Mouse (Mus musculus): Measurements from ENCODE around the gene Aatk. TPM values are rescaled to one million over a fixed set of nuclear protein-coding genes. Genes with fewer than 3 reads are reported as not detected.

Aatk gene
- polyA plus RNA-seq, 1 experiment, result 5.4 TPM

- Histone ChIP-seq H3K27me3 (replicated peaks) (peaks cover 30% of the 10 kb centered on the region), H3K4me1 (peaks cover 31% of the 10 kb centered on the region), H3K9me3 (no peaks in the 10 kb centered on the region), H3K4me3 (replicated peaks) (no peak overlapping the region), H3K36me3 (replicated peaks; ENCODE audit: low read length) (peaks cover 13% of the 10 kb centered on the region)
- no peak for TF ChIP-seq FLI1 (IDR thresholded peaks at IDR 0.05; ENCODE audit: low read length)
- TF ChIP-seq GATA1 (IDR thresholded peaks at IDR 0.05; ENCODE audit: borderline replicate concordance, low read length), result no peak
Observed at GRCm38 (mm10) chr11:120028319-120029092, 18.5 kb downstream of the Aatk start.

DNA sequence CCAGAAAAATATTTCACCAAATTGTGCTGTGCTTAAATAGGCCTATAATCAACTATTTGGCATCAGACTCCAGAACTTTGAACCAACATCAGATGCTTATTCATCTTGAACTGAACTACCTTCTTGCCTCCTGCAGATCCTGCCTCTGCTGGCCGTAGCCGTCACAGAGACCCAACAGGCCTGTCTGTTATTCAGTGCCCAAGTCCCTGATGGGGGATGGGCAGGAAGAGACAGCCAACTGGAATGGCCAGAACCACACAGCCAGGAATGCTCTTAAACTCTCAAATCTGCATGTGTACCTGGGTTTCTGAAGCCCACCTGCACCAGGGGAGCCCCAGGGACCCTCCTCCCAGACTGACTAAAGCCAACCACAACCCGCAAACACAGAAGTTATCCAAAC is 20.0 kb downstream of the Aatk start:
- no peak for TF ChIP-seq FLI1 (IDR thresholded peaks at IDR 0.05; ENCODE audit: low read length)
- TF ChIP-seq GATA1 (IDR thresholded peaks at IDR 0.05; ENCODE audit: borderline replicate concordance, low read length), result no peak
- peaks cover 40% of the 10 kb centered on the region for H3K4me1 ChIP-seq
- H3K4me3 ChIP-seq (replicated peaks), result no peak overlapping the region
- no peaks in the 10 kb centered on the region for H3K9me3 ChIP-seq
- peaks cover 8% of the 10 kb centered on the region for H3K36me3 ChIP-seq (replicated peaks; ENCODE audit: low read length)
- peaks cover 28% of the 10 kb centered on the region for H3K27me3 ChIP-seq (replicated peaks)

DNA sequence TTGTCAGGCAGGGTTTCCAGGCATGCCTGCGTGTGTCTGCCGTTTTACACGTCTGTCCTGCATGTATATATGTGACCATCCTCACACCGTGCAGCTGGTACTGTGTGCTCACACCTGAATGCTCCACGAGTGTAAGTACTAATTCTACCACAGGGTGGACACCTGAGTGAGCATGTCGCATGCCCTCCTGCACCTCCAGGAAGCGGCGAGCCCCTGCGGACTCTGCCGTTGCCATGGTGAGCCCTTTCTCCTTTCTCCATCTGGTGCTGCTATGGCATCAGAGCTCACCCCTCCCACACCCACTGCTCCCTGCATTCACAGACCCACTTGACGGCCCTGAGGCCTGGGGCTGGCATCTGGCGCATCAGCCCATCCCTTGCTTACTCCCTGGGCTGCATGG is 24.1 kb downstream of the Aatk start:
- Histone ChIP-seq H3K36me3 (replicated peaks; ENCODE audit: low read length) (peaks cover 28% of the 10 kb centered on the region), H3K27me3 (replicated peaks) (peaks cover 57% of the 10 kb centered on the region), H3K9me3 (no peaks in the 10 kb centered on the region), H3K4me3 (replicated peaks) (no peak overlapping the region), H3K4me1 (peaks cover 27% of the 10 kb centered on the region)
- no peak for TF ChIP-seq GATA1 (IDR thresholded peaks at IDR 0.05; ENCODE audit: borderline replicate concordance, low read length)
- TF ChIP-seq FLI1 (IDR thresholded peaks at IDR 0.05; ENCODE audit: low read length), result no peak

GRCm38 (mm10) chr11:120022216-120022615 is 24.8 kb downstream of the Aatk start:
- Histone ChIP-seq H3K9me3 (no peaks in the 10 kb centered on the region), H3K27me3 (replicated peaks) (peaks cover 63% of the 10 kb centered on the region), H3K4me1 (peaks cover 27% of the 10 kb centered on the region), H3K36me3 (replicated peaks; ENCODE audit: low read length) (peaks cover 31% of the 10 kb centered on the region), H3K4me3 (replicated peaks) (no peak overlapping the region)
- no peak for TF ChIP-seq FLI1 (IDR thresholded peaks at IDR 0.05; ENCODE audit: low read length)
- TF ChIP-seq GATA1 (IDR thresholded peaks at IDR 0.05; ENCODE audit: borderline replicate concordance, low read length), result no peak

GRCm38 (mm10) chr11:120021367-120021766 is 25.6 kb downstream of the Aatk start:
- Histone ChIP-seq H3K4me1 (peaks cover 27% of the 10 kb centered on the region), H3K9me3 (no peaks in the 10 kb centered on the region), H3K4me3 (replicated peaks) (no peak overlapping the region), H3K27me3 (replicated peaks) (peaks cover 69% of the 10 kb centered on the region), H3K36me3 (replicated peaks; ENCODE audit: low read length) (peaks cover 31% of the 10 kb centered on the region)
- TF ChIP-seq GATA1 (IDR thresholded peaks at IDR 0.05; ENCODE audit: borderline replicate concordance, low read length), result no peak
- no peak for TF ChIP-seq FLI1 (IDR thresholded peaks at IDR 0.05; ENCODE audit: low read length)

GRCm38 (mm10) chr11:120019542-120020440 is 27.2 kb downstream of the Aatk start:
- no peak for TF ChIP-seq GATA1 (IDR thresholded peaks at IDR 0.05; ENCODE audit: borderline replicate concordance, low read length)
- TF ChIP-seq FLI1 (IDR thresholded peaks at IDR 0.05; ENCODE audit: low read length), result no peak
- Histone ChIP-seq H3K4me3 (replicated peaks) (no peak overlapping the region), H3K9me3 (no peaks in the 10 kb centered on the region), H3K4me1 (peaks cover 29% of the 10 kb centered on the region), H3K36me3 (replicated peaks; ENCODE audit: low read length) (peaks cover 45% of the 10 kb centered on the region), H3K27me3 (replicated peaks) (peaks cover 77% of the 10 kb centered on the region)

- H3K36me3 ChIP-seq (replicated peaks; ENCODE audit: low read length), result peaks cover 62% of the 10 kb centered on the region
Observed at GRCm38 (mm10) chr11:120017011-120017410, 30.0 kb downstream of the Aatk start.

DNA sequence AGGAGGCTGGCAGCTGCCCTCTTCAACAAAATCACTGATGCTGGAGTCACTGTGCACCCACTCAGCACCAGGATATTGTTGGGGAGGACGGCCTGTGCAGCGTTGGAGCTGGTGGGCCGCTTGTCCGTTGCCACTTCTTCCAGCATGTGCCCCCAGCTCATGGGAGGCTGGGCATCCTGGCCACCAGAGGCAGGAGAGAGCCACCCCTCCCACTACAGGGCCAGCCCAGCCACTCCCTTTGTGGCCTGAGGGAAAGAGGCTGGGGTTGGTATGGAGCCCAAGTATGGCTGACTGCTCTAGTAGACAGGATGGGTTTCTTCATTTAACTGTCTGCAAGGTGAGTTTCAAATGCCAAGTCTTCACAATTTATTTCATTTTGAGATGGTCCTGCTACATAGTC is 32.2 kb downstream of the Aatk start:
- Histone ChIP-seq H3K4me3 (replicated peaks) (no peak overlapping the region), H3K27me3 (replicated peaks) (peaks cover 86% of the 10 kb centered on the region), H3K9me3 (no peaks in the 10 kb centered on the region), H3K36me3 (replicated peaks; ENCODE audit: low read length) (peaks cover 67% of the 10 kb centered on the region), H3K4me1 (peaks cover 25% of the 10 kb centered on the region)
- TF ChIP-seq FLI1 (IDR thresholded peaks at IDR 0.05; ENCODE audit: low read length) (no peak), GATA1 (IDR thresholded peaks at IDR 0.05; ENCODE audit: borderline replicate concordance, low read length) (no peak)

More at GRCm38 (mm10) chr11:120017011-120017410, 30.0 kb downstream of the Aatk start:
- Histone ChIP-seq H3K4me3 (replicated peaks) (no peak overlapping the region), H3K9me3 (no peaks in the 10 kb centered on the region), H3K4me1 (peaks cover 20% of the 10 kb centered on the region), H3K27me3 (replicated peaks) (peaks cover 82% of the 10 kb centered on the region)
- TF ChIP-seq FLI1 (IDR thresholded peaks at IDR 0.05; ENCODE audit: low read length), result no peak
- no peak for TF ChIP-seq GATA1 (IDR thresholded peaks at IDR 0.05; ENCODE audit: borderline replicate concordance, low read length)

GRCm38 (mm10) chr11:120013174-120013711 is 33.7 kb downstream of the Aatk start:
- Histone ChIP-seq H3K36me3 (replicated peaks; ENCODE audit: low read length) (peaks cover 71% of the 10 kb centered on the region), H3K27me3 (replicated peaks) (peaks cover 83% of the 10 kb centered on the region), H3K4me1 (peaks cover 25% of the 10 kb centered on the region), H3K9me3 (no peaks in the 10 kb centered on the region), H3K4me3 (replicated peaks) (peak overlapping the region; percentile 91)
- no peak for TF ChIP-seq FLI1 (IDR thresholded peaks at IDR 0.05; ENCODE audit: low read length)
- no peak for TF ChIP-seq GATA1 (IDR thresholded peaks at IDR 0.05; ENCODE audit: borderline replicate concordance, low read length)
